In genomic region chr7:122670873-122671641, GRCm38 (mm10) we compare ENCODE assay signal across 8 mouse cellular contexts. TPM values are rescaled to one million over a fixed set of nuclear protein-coding genes. Genes with fewer than 3 reads are reported as not detected.
A peak's percentile ranks its signal among the peaks of the same experiment; 100 is the strongest.
DNase-seq lines count a peak whose midpoint lies in the region; ATAC-seq and TF ChIP-seq lines count a peak whose summit lies in the region.

No protein-coding gene starts in this region.

- H3K4me3 ChIP-seq in hindbrain, embryonic 12.5 days, result peak overlapping the region; percentile 36
- no peak overlapping the region for H3K4me3 ChIP-seq in lung, postnatal 0 days (ENCODE audit: low read depth, low read length)

- no peak overlapping the region; the same call in 1 of the 2 replicates for H3K27ac ChIP-seq in hindbrain, embryonic 12.5 days
- no peak overlapping the region for H3K27ac ChIP-seq in lung, postnatal 0 days (ENCODE audit: low read length)

- no peak for TF ChIP-seq EP300 in lung, postnatal 0 days (IDR thresholded peaks at IDR 0.05)

- H3K36me3 ChIP-seq in hindbrain, embryonic 12.5 days, result no peaks in the 10 kb centered on the region
- H3K36me3 ChIP-seq in lung, postnatal 0 days (ENCODE audit: insufficient read depth, low read length), result no peaks in the 10 kb centered on the region

- 9% methylated on average over 45 of the region's 45 CpGs for WGBS in hindbrain, embryonic 12.5 days
- WGBS in lung, postnatal 0 days, result 11% methylated on average over 35 of the region's 45 CpGs

- peak; percentile 94 for DNase-seq in Muller cell, postnatal 12 days (ENCODE audit: inconsistent ontology term)
- peak; percentile 63 to 79 for DNase-seq in cerebellum, postnatal 10 days
- peak; percentile 68 to 70 for DNase-seq in frontal cortex, postnatal 25 days (ENCODE audit: low spot score in 2 of 2)
- DNase-seq in layer of hippocampus, adult 9-11 months, result peak; percentile 78
- peak; percentile 96 for DNase-seq in lung, postnatal 0 days (ENCODE audit: low spot score)
- DNase-seq in ovary, postnatal 36 days (ENCODE audit: low spot score), result peak; percentile 93
- peak; percentile 76 for DNase-seq in thymus, postnatal 25 days

- peak overlapping the region; percentile 51; the same call in 1 of the 2 replicates for H3K9ac ChIP-seq in hindbrain, embryonic 12.5 days
- H3K9ac ChIP-seq in lung, postnatal 0 days (replicated peaks; ENCODE audit: low read depth), result no peak overlapping the region

- no peaks in the 10 kb centered on the region for H3K9me3 ChIP-seq in hindbrain, embryonic 12.5 days (replicated peaks)
- no peaks in the 10 kb centered on the region for H3K9me3 ChIP-seq in lung, postnatal 0 days (ENCODE audit: low read length)

- no peak for TF ChIP-seq CTCF in lung, postnatal 0 days (IDR thresholded peaks at IDR 0.05)

- H3K4me1 ChIP-seq in hindbrain, embryonic 12.5 days, result peaks cover 6% of the 10 kb centered on the region; the same call in 1 of the 2 replicates
- H3K4me1 ChIP-seq in lung, postnatal 0 days (ENCODE audit: insufficient read depth, low read depth, low read length), result no peaks in the 10 kb centered on the region

- peak overlapping the region; percentile 64 for H3K4me2 ChIP-seq in hindbrain, embryonic 12.5 days (replicated peaks)
- H3K4me2 ChIP-seq in lung, postnatal 0 days (replicated peaks; ENCODE audit: low read depth, low read length), result no peak overlapping the region

- peak; percentile 56 for ATAC-seq in hindbrain, embryonic 12.5 days (ENCODE audit: low FRiP score)
- ATAC-seq in lung, postnatal 0 days, result peak; percentile 92

- H3K27me3 ChIP-seq in hindbrain, embryonic 12.5 days, result peaks cover 25% of the 10 kb centered on the region
- H3K27me3 ChIP-seq in lung, postnatal 0 days (replicated peaks; ENCODE audit: insufficient read depth, low read length), result 0 out of 2 replicates have a peak, but pooled peaks cover 7% of the 10 kb centered on the region

RNA-seq across cellular contexts. Expression of gene Cacng3, which starts 0.8 kb away (rescaled TPM):
- polyA plus RNA-seq in hindbrain, embryonic 12.5 days (2016; fragmentation: Nextera tagmentation; extraction: Ambion mirVana), result 2.6 and 4.4 TPM in 2 replicates
- polyA plus RNA-seq in lung, postnatal 0 days (2015; fragmentation: Nextera tagmentation; extraction: Ambion mirVana), result not detected in 2 replicates
